Mouse (Mus musculus): ENCODE results near the gene Tet2.

- TF ChIP-seq CTCF (IDR thresholded peaks at IDR 0.05; ENCODE audit: low read depth) (no peak), EP300 (IDR thresholded peaks at IDR 0.05; ENCODE audit: low read depth) (no peak)
These were observed 2.9 kb downstream of the Tet2 start for GRCm38 (mm10) chr3:133542084-133542483.

Measured in liver, postnatal 0 days (tissue).